Mouse (Mus musculus): Measurements from ENCODE around the gene Eif4a3.

DNA sequence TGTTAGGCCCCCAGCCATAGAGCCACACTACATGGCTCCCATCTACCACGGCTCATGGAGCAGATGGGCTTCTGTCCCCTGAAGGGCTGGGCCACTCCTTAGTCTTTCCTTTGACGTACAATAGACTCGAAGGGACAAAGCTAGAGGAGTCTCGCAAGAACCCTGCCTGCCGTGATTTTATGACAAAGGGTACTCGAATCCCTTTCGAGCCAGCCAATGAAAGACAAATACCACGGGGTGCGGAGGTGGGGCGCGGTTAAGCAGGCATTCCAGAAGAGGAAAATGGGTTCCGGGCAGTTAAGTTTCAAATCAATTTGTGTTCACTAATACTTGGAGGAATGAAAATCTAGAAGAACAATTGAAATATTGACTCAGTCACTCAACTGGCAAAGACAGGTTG lies 60.4 kb downstream of the Eif4a3 start:
- TF ChIP-seq EP300 (IDR thresholded peaks at IDR 0.05; ENCODE audit: low read depth) (no peak), CTCF (IDR thresholded peaks at IDR 0.05; ENCODE audit: low read depth) (no peak)
